Mouse (Mus musculus): Measurements from ENCODE around the gene B3gnt6.

GRCm38 (mm10) chr7:98202946-98203345 lies 3.7 kb upstream of the B3gnt6 start:
- TF ChIP-seq POLR2A (IDR thresholded peaks at IDR 0.05; ENCODE audit: insufficient read depth, low read depth, low read length) (no peak), CTCF (IDR thresholded peaks at IDR 0.05) (no peak)
